Mouse (Mus musculus): ENCODE data around the gene Serpina3g.

The Serpina3g gene

GRCm38 (mm10) chr12:104279056-104279435 lies 43.0 kb downstream of the Serpina3g start:
- DNase-seq (ENCODE audit: low read depth in 1 of 2, low spot score in 2 of 2), result no peak

GRCm38 (mm10) chr12:104283380-104283779 lies 47.3 kb downstream of the Serpina3g start:
- DNase-seq (ENCODE audit: low read depth in 1 of 2, low spot score in 2 of 2), result no peak

GRCm38 (mm10) chr12:104288336-104288735 lies 52.3 kb downstream of the Serpina3g start:
- no peak for DNase-seq (ENCODE audit: low read depth in 1 of 2, low spot score in 2 of 2)

- no peak for DNase-seq (ENCODE audit: low read depth in 1 of 2, low spot score in 2 of 2)
Observed at GRCm38 (mm10) chr12:104289872-104290271, 53.8 kb downstream of the Serpina3g start.
